In genomic region chr8:124896632-124897385, GRCm38 (mm10) we compare ENCODE assay signal across 8 mouse cellular contexts. TPM values are rescaled to one million over a fixed set of nuclear protein-coding genes. Genes with fewer than 3 reads are reported as not detected.
DNase-seq lines count a peak whose midpoint lies in the region; ATAC-seq lines count a peak whose summit lies in the region.

No protein-coding gene starts in this region.

- peak; percentile 62 for ATAC-seq in frontal cortex, adult (ENCODE audit: low TSS enrichment)
- peak; percentile 48 to 58 for ATAC-seq in hematopoietic stem cell, adult 5-6 weeks (replicated peaks in 1 of 2; ENCODE audit: insufficient read depth in 1 of 2, low FRiP score in 2 of 2, low TSS enrichment in 1 of 2, low read depth in 1 of 2, poor library complexity in 2 of 2, severe bottlenecking in 2 of 2)

- DNase-seq in Muller cell, postnatal 12 days (ENCODE audit: inconsistent ontology term): peak; percentile 77
- peak; percentile 85 for DNase-seq in cerebellum, adult 9-11 months
- DNase-seq in layer of hippocampus, postnatal 10 days (ENCODE audit: low spot score in 2 of 2): peak; percentile 70 to 78
- DNase-seq in lung, postnatal 10 days: peak; percentile 91
- DNase-seq in ovary, postnatal 36 days (ENCODE audit: low spot score): peak; percentile 73
- DNase-seq in thymus, postnatal 25 days: peak; percentile 53

RNA-seq across cellular contexts. Expression of gene Exoc8, which starts 0.7 kb away (rescaled TPM):
- 13.1 and 16.3 TPM in 2 replicates for total RNA-seq in hematopoietic stem cell, adult 5-6 weeks (2017)
- total RNA-seq in layer of hippocampus, postnatal 10 days (2021): 10 to 100 TPM; 37.5 to 37.9 TPM

RNA-seq across cellular contexts. Expression of gene Sprtn, which starts 0.9 kb away (rescaled TPM):
- total RNA-seq in hematopoietic stem cell, adult 5-6 weeks (2017): 21.6 and 23.1 TPM in 2 replicates
- 10 to 100 TPM; 13.6 to 16.6 TPM for total RNA-seq in layer of hippocampus, postnatal 10 days (2021)

RNA-seq across cellular contexts. Expression of gene 2810004N23Rik, which starts 33.9 kb away (rescaled TPM):
- 56.6 and 60.8 TPM in 2 replicates for total RNA-seq in hematopoietic stem cell, adult 5-6 weeks (2017)
- total RNA-seq in layer of hippocampus, postnatal 10 days (2021): 10 to 100 TPM; 21.5 to 22.0 TPM

RNA-seq across cellular contexts. Expression of gene Gnpat, which starts 34.0 kb away (rescaled TPM):
- 93.0 and 109 TPM in 2 replicates for total RNA-seq in hematopoietic stem cell, adult 5-6 weeks (2017)
- total RNA-seq in layer of hippocampus, postnatal 10 days (2021): 10 to 100 TPM; 57.8 to 62.8 TPM

RNA-seq across cellular contexts. Expression of gene Egln1, which starts 52.3 kb away (rescaled TPM):
- total RNA-seq in hematopoietic stem cell, adult 5-6 weeks (2017): 18.8 and 24.0 TPM in 2 replicates
- 10 to 100 TPM; 59.7 to 63.2 TPM for total RNA-seq in layer of hippocampus, postnatal 10 days (2021)

Comparison
In these comparisons a context has a peak if more than half of its experiments do, and no peak if none do; other contexts are left out.
1. Peak in every context shown above with its lines: DNase-seq and ATAC-seq.